Mouse (Mus musculus) CH12.LX (cell line): Measurements from ENCODE around the gene Atg101. TPM values are rescaled to one million over a fixed set of nuclear protein-coding genes. Genes with fewer than 3 reads are reported as not detected.

ENCODE experiments used
- DNase-seq: peaks from one replicate; pipeline ENCODE4 v3.0.0-alpha.2; 2013; ENCODE audit errors: extremely low read depth
- H3K27ac ChIP-seq: 2 replicates; pipeline ENCODE4 v1.5.1; 2012; ENCODE audit warnings: low read depth, mild to moderate bottlenecking, control low read depth, moderate library complexity; ENCODE audit not compliant: insufficient read depth
- H3K27me3 ChIP-seq: replicated peaks from 2 replicates; pipeline ENCODE3; 2012; ENCODE audit warnings: inconsistent platforms
- H3K36me3 ChIP-seq, 2 experiments: replicated peaks in 1 of 2; 2 replicates each; pipeline versions ENCODE3 to v1.6.1; 2012; ENCODE audit warnings: inconsistent platforms in 1 of 2, low read length in 1 of 2, mild to moderate bottlenecking in 1 of 2, mixed read lengths in 1 of 2, moderate library complexity in 1 of 2; ENCODE audit not compliant: control insufficient read depth in 1 of 2, insufficient read depth in 1 of 2
- H3K4me1 ChIP-seq, 2 experiments: 2 replicates each; pipeline ENCODE4 v1.6.1; 2012; ENCODE audit warnings: inconsistent platforms in 1 of 2, moderate library complexity in 1 of 2; ENCODE audit not compliant: insufficient read depth in 2 of 2, control insufficient read depth in 1 of 2
- H3K4me2 ChIP-seq: 2 replicates; pipeline ENCODE4 v1.6.1; 2012; ENCODE audit warnings: low read depth, mild to moderate bottlenecking, control low read depth; ENCODE audit not compliant: poor library complexity, insufficient read depth, severe bottlenecking
- H3K4me3 ChIP-seq, 3 experiments: fragments of 150-350 bp in 1 of 3; sonication (generic) in 1 of 3; replicated peaks in 1 of 3; 2 replicates each; pipeline versions ENCODE3 to v1.5.1; 2011 to 2012; ENCODE audit warnings: low read depth in 2 of 3, low read length in 2 of 3, mild to moderate bottlenecking in 2 of 3, moderate library complexity in 2 of 3, control low read depth in 1 of 3, improper control_type of control experiment in 1 of 3, inconsistent platforms in 1 of 3, mixed read lengths in 1 of 3; ENCODE audit not compliant: poor library complexity in 1 of 3
- H3K79me2 ChIP-seq: replicated peaks from 2 replicates; pipeline ENCODE4 v1.6.1; 2012; ENCODE audit warnings: mild to moderate bottlenecking, moderate library complexity; ENCODE audit not compliant: control insufficient read depth, poor library complexity, insufficient read depth, severe bottlenecking; ENCODE audit errors: extremely low read depth
- H3K9ac ChIP-seq: 2 replicates; pipeline ENCODE4 v1.6.1; 2012; ENCODE audit warnings: low read depth, mild to moderate bottlenecking, control low read depth, moderate library complexity; ENCODE audit not compliant: insufficient read depth
- H3K9me3 ChIP-seq: replicated peaks from 2 replicates; pipeline ENCODE3; 2012; ENCODE audit warnings: low read length, inconsistent platforms, mixed read lengths
- BHLHE40 ChIP-seq: IDR thresholded peaks from 2 replicates; pipeline ENCODE4 v1.6.1; 2011; ENCODE audit warnings: mild to moderate bottlenecking, low read depth, low read length, improper control_type of control experiment
- CHD1 ChIP-seq: IDR thresholded peaks from 2 replicates; pipeline ENCODE4 v1.6.1; 2012; ENCODE audit warnings: low read depth, low read length, improper control_type of control experiment, inconsistent platforms
- CHD2 ChIP-seq: IDR thresholded peaks from 2 replicates; pipeline ENCODE4 v1.6.1; 2011; ENCODE audit warnings: low read length, improper control_type of control experiment
- ELF1 ChIP-seq: IDR thresholded peaks from 2 replicates; pipeline ENCODE4 v1.6.1; 2014; ENCODE audit warnings: low read depth, mild to moderate bottlenecking, inconsistent platforms, low read length, improper control_type of control experiment
- EP300 ChIP-seq: IDR thresholded peaks from 2 replicates; pipeline ENCODE4 v1.6.1; 2011; ENCODE audit warnings: low read length, improper control_type of control experiment
- GABPA ChIP-seq: IDR thresholded peaks from 2 replicates; pipeline ENCODE4 v1.6.1; 2012; ENCODE audit warnings: low read depth, low read length, improper control_type of control experiment, inconsistent platforms; ENCODE audit not compliant: insufficient replicate concordance
- IRF4 ChIP-seq: IDR thresholded peaks from 2 replicates; pipeline ENCODE4 v1.6.1; 2014; ENCODE audit warnings: low read depth, mild to moderate bottlenecking, inconsistent platforms, low read length, improper control_type of control experiment
- JUND ChIP-seq: conservative IDR thresholded peaks from 2 replicates; pipeline ENCODE4 v1.6.1; 2011; ENCODE audit warnings: low read depth, low read length, improper control_type of control experiment
- KAT2A ChIP-seq: IDR thresholded peaks from 2 replicates; pipeline ENCODE4 v1.6.1; 2012; ENCODE audit warnings: low read length, improper control_type of control experiment, inconsistent platforms; ENCODE audit not compliant: insufficient replicate concordance
- MYC ChIP-seq: IDR thresholded peaks from 2 replicates; pipeline ENCODE4 v1.6.1; 2011; ENCODE audit warnings: low read depth, mild to moderate bottlenecking, improper control_type of control experiment, low read length
- PAX5 ChIP-seq: IDR thresholded peaks from 2 replicates; pipeline ENCODE4 v1.6.1; 2012; ENCODE audit warnings: low read length, inconsistent platforms, mixed read lengths
- POLR2A ChIP-seq: IDR thresholded peaks from 2 replicates; pipeline ENCODE4 v1.6.1; 2011; ENCODE audit warnings: low read depth, mild to moderate bottlenecking, improper control_type of control experiment, low read length
- SIN3A ChIP-seq: IDR thresholded peaks from 2 replicates; pipeline ENCODE4 v1.6.1; 2012; ENCODE audit warnings: low read length, improper control_type of control experiment, inconsistent platforms
- TBP ChIP-seq: conservative IDR thresholded peaks from 2 replicates; pipeline ENCODE4 v1.6.1; 2011; ENCODE audit warnings: low read depth, low read length, improper control_type of control experiment
- TCF12 ChIP-seq: IDR thresholded peaks from 2 replicates; pipeline ENCODE4 v1.6.1; 2014; ENCODE audit warnings: low read depth, mild to moderate bottlenecking, inconsistent platforms, low read length, improper control_type of control experiment
- UBTF ChIP-seq: IDR thresholded peaks from 2 replicates; pipeline ENCODE4 v1.6.1; 2012; ENCODE audit warnings: low read depth, mild to moderate bottlenecking, inconsistent platforms, low read length, improper control_type of control experiment, moderate library complexity
- ZC3H11A ChIP-seq: IDR thresholded peaks from 2 replicates; pipeline ENCODE4 v1.6.1; 2012; ENCODE audit warnings: low read depth, mild to moderate bottlenecking, inconsistent platforms, low read length, improper control_type of control experiment
- ZKSCAN1 ChIP-seq: IDR thresholded peaks from 2 replicates; pipeline ENCODE4 v1.6.1; 2012; ENCODE audit warnings: low read depth, inconsistent platforms, low read length, improper control_type of control experiment, borderline replicate concordance
- ZMIZ1 ChIP-seq: IDR thresholded peaks from 2 replicates; pipeline ENCODE4 v1.6.1; 2012; ENCODE audit warnings: low read depth, mild to moderate bottlenecking, inconsistent platforms, low read length, improper control_type of control experiment
- dilution Hi-C: fragments of 300-500 bp; cut with MboI; formaldehyde crosslinking; loops from 2 replicates; pipeline ENCODE4 v1.14.3; 2020; ENCODE audit warnings: low sequenced_read_pairs; ENCODE audit not compliant: extremely low pct_unique_long_range_greater_than_20kb, extremely low pct_ligation_motif_present
- in situ Hi-C: fragments of 300-500 bp; cut with MboI; formaldehyde crosslinking; loops from 3 replicates; pipeline ENCODE4 v1.14.3; 2019; ENCODE audit warnings: low sequenced_read_pairs, low pct_ligation_motif_present, low pct_unique_long_range_greater_than_20kb, mixed read lengths
- polyA plus RNA-seq: library from polyadenylated mRNA; unstranded; fragments of >175 nt; gene quantifications from 2 replicates; pipeline ENCODE4 v1.2.1, GENCODE M21; 2012; ENCODE audit warnings: low read depth; ENCODE audit not compliant: insufficient read length
- total RNA-seq, 2 experiments: library from RNA; depleted of rRNA; stranded (reverse); fragments of 300-350 nt in 1 of 2; fragments of >200 nt in 1 of 2; gene quantifications; 2 replicates each; pipeline ENCODE4 v1.2.3; 2012 to 2014

Gene Atg101
- total and polyA plus RNA-seq, 3 experiments, result 49.1 to 61.3 (median 58.8) TPM

- Histone ChIP-seq H3K27ac (no peak overlapping the region), H3K36me3 (no peaks in the 10 kb centered on the region), H3K9me3 (peaks cover 2% of the 10 kb centered on the region), H3K9ac (no peak overlapping the region), H3K4me1 (no peaks in the 10 kb centered on the region), H3K4me3 (no peak overlapping the region), H3K79me2 (no peaks in the 10 kb centered on the region), H3K27me3 (peaks cover 35% of the 10 kb centered on the region), H3K4me2 (no peak overlapping the region)
- dilution Hi-C loops (no loop called here), in situ Hi-C loops (no loop called here)
- TF ChIP-seq BHLHE40, result no peak
- TF ChIP-seq POLR2A, result no peak
- TF ChIP-seq GABPA, result no peak
- TF ChIP-seq JUND, result no peak
- TF ChIP-seq MYC, result no peak
- TF ChIP-seq ELF1, result no peak
- TF ChIP-seq TCF12, result no peak
- no peak for TF ChIP-seq SIN3A
- TF ChIP-seq KAT2A, result no peak
- no peak for TF ChIP-seq PAX5
- TF ChIP-seq CHD1, result no peak
- no peak for TF ChIP-seq EP300
- TF ChIP-seq ZC3H11A, result no peak
- TF ChIP-seq IRF4, result no peak
- TF ChIP-seq CHD2, result no peak
- no peak for TF ChIP-seq ZKSCAN1
- TF ChIP-seq TBP, result no peak
- TF ChIP-seq UBTF, result no peak
- TF ChIP-seq ZMIZ1, result no peak
- no peak for DNase-seq
These were observed 25.4 kb downstream of the Atg101 start for GRCm38 (mm10) chr15:101309493-101309892.

- no peak for DNase-seq
- peaks cover 0 to 6% of the 10 kb centered on the region in 2 experiments; a peak in 2 of 4 replicates for H3K4me1 ChIP-seq
- TF ChIP-seq KAT2A, result no peak
- no peak overlapping the region for H3K9ac ChIP-seq
- H3K4me3 ChIP-seq, result no peak overlapping the region
- dilution Hi-C loops (no loop called here), in situ Hi-C loops (no loop called here)
- no peak overlapping the region for H3K27ac ChIP-seq
- H3K4me2 ChIP-seq, result 0 out of 2 replicates have a peak overlapping the region, but pooled peaks have one; percentile 11
- H3K79me2 ChIP-seq, result no peaks in the 10 kb centered on the region
- H3K9me3 ChIP-seq, result peaks cover 7% of the 10 kb centered on the region
- peaks cover 37% of the 10 kb centered on the region for H3K27me3 ChIP-seq
- H3K36me3 ChIP-seq, result no peaks in the 10 kb centered on the region
These were observed 27.2 kb downstream of the Atg101 start for GRCm38 (mm10) chr15:101311087-101311770.
